Mouse (Mus musculus) lung, embryonic 14.5 days (tissue): ENCODE data around the gene Fbn1. TPM values are rescaled to one million over a fixed set of nuclear protein-coding genes. Genes with fewer than 3 reads are reported as not detected.

ENCODE experiments used
- ATAC-seq: fragments of 200-750 bp; cut with Nextera tagmentation; 2 replicates; pipeline ENCODE4 v1.8.0; 2017; ENCODE audit warnings: mild to moderate bottlenecking, moderate TSS enrichment, moderate library complexity; ENCODE audit not compliant: insufficient read depth
- DNase-seq: peaks from one replicate; pipeline ENCODE4 v3.0.0-alpha.2; 2015
- H3K27ac ChIP-seq: fragments of 300-500 bp; sonication (generic); 2 replicates; pipeline ENCODE4 v1.5.1; 2014; ENCODE audit warnings: low read depth, mild to moderate bottlenecking, moderate library complexity
- H3K27me3 ChIP-seq: fragments of 300-500 bp; sonication (generic); 2 replicates; pipeline ENCODE4 v1.6.1; 2014; ENCODE audit warnings: low read length, control low read depth; ENCODE audit not compliant: insufficient read depth
- H3K36me3 ChIP-seq: fragments of 300-500 bp; sonication (generic); 2 replicates; pipeline ENCODE4 v1.6.1; 2014; ENCODE audit warnings: control low read depth; ENCODE audit not compliant: insufficient read depth
- H3K4me1 ChIP-seq: fragments of 300-500 bp; sonication (generic); 2 replicates; pipeline ENCODE4 v1.6.1; 2014; ENCODE audit warnings: antibody characterized with exemption, control low read depth; ENCODE audit not compliant: insufficient read depth
- H3K4me2 ChIP-seq: fragments of 300-500 bp; sonication (generic); 2 replicates; pipeline ENCODE4 v1.6.1; 2014; ENCODE audit warnings: mild to moderate bottlenecking
- H3K4me3 ChIP-seq: fragments of 300-500 bp; sonication (generic); 2 replicates; pipeline ENCODE4 v1.5.1; 2014; ENCODE audit warnings: low read depth, low read length
- H3K9ac ChIP-seq: fragments of 300-500 bp; sonication (generic); 2 replicates; pipeline ENCODE4 v1.6.1; 2014
- H3K9me3 ChIP-seq: fragments of 300-500 bp; sonication (generic); 2 replicates; pipeline ENCODE4 v1.6.1; 2016; ENCODE audit warnings: low read depth, low read length, control low read depth
- CTCF ChIP-seq: IDR thresholded peaks from 2 replicates; pipeline ENCODE4 v1.5.1; 2016; ENCODE audit warnings: antibody characterized with exemption, low read depth
- WGBS: fragments of 180-500 bp; shearing (Covaris S2); extraction: QIAGEN DNeasy Blood & Tissue Kit; methylation state at CpG from one replicate; pipeline ENCODE4 v1.1.7; 2014; 5-methylcytosine and 5-hydroxymethylcytosine counted together
- polyA plus RNA-seq: library from polyadenylated mRNA; unstranded; fragments of >200 nt; fragmentation: Nextera tagmentation; extraction: Ambion mirVana; gene quantifications from 2 replicates; pipeline ENCODE4 v1.2.1, GENCODE M21; 2014

The Fbn1 gene
- polyA plus RNA-seq, 1 experiment from 2014 or later: 53.1 TPM

DNA sequence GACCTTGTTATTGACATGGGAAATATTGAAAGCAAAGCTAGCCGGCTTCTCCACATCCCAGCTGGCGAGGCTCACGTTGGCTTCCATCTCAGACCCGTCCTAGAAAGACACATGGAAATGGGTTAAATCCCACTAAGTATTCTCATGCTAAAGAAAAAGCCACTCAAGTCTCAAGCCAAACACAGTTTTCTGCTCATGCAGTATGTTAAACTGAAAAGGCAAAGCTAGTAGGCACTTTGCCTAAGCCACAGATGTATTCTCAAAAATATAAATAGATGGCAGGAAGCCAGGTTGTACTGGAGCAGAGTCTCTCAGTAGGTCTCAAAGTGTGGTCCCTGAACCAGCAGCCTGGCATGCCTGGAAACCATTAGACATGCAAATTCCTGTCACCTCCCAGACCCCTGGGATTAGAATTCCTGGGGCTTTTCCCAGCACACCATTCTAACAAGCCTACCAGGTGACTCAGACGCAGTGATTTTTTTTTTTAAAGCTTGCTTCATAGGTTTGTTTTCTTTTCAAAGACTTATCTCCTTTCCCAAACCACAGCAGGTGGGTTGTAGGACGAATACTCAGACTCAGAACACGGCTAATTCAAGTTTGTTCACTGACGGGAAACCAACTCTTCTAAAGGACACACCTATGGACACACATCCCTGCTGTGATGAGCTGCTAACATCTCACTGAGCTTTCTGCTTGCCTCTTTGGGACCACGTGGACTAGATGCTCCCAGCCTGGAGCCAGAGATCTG, 205.7 kb downstream of the Fbn1 start:
- DNase-seq (no peak), ATAC-seq (no peak)
- Histone ChIP-seq H3K4me3 (no peak overlapping the region), H3K36me3 (peaks cover 40% of the 10 kb centered on the region; the same call in 1 of the 2 replicates), H3K9me3 (no peaks in the 10 kb centered on the region), H3K27me3 (no peaks in the 10 kb centered on the region), H3K27ac (no peak overlapping the region), H3K4me1 (no peaks in the 10 kb centered on the region), H3K9ac (no peak overlapping the region), H3K4me2 (no peak overlapping the region)
- no peak for TF ChIP-seq CTCF
- WGBS: 62% methylated on average over 9 of the region's 9 CpGs

DNA sequence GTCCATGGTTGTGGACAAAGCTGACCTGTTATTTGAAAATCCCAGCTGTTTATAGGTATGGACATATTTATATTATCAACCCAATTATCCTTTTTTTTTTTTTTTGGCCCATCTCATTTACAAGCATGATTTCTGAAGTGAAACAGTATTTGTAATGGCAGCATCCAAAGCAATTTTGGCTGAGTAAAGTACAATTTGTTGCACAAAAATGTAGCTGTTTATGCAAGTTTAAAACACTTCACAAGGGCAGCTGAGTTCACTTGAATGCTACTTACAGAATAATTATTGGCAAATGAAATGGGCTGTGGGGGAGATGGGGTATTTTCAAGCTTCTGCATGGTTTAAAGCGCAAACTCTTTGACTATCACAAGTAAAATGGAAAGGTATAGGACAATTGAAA, 209.0 kb downstream of the Fbn1 start:
- 88% methylated on average over 1 of the region's 1 CpGs for WGBS
- no peak for ATAC-seq

DNA sequence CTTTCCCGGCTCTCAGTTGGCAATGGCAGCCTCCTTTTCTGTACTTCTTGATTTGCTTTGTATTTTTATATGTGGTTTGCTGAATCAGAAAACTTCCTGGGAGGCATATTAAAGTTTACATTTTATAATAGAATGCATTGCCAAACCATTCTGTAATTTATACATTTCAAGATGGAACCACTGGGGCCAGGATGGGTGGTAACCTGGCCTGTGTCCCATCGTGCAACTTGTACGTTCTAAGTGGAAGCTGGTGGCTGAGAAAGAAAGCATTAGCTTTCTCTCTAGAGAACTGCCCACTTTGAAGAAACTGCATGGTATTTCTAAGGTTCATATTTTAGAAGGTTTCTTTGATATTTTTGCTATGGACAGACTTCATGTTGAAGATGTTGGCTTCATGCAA, 212.3 kb downstream of the Fbn1 start:
- ATAC-seq (no peak), DNase-seq (peak; percentile 58)
- Histone ChIP-seq H3K4me2 (no peak overlapping the region), H3K9ac (no peak overlapping the region), H3K27me3 (no peaks in the 10 kb centered on the region), H3K36me3 (peaks cover 3% of the 10 kb centered on the region; the same call in 1 of the 2 replicates), H3K4me1 (no peaks in the 10 kb centered on the region), H3K9me3 (no peaks in the 10 kb centered on the region), H3K4me3 (no peak overlapping the region), H3K27ac (no peak overlapping the region)
- no peak for TF ChIP-seq CTCF
- WGBS: 60% methylated on average over 3 of the region's 3 CpGs

More for the DNA sequence above, 209.0 kb downstream of the Fbn1 start:
- H3K27me3 ChIP-seq: no peaks in the 10 kb centered on the region
- H3K4me3 ChIP-seq: no peak overlapping the region
- no peak for TF ChIP-seq CTCF
- no peak overlapping the region for H3K4me2 ChIP-seq
- peaks cover 27% of the 10 kb centered on the region; the same call in 1 of the 2 replicates for H3K36me3 ChIP-seq
- no peaks in the 10 kb centered on the region for H3K9me3 ChIP-seq
- no peaks in the 10 kb centered on the region for H3K4me1 ChIP-seq
- no peak overlapping the region for H3K9ac ChIP-seq
- no peak overlapping the region for H3K27ac ChIP-seq
- peak; percentile 55 for DNase-seq

DNA sequence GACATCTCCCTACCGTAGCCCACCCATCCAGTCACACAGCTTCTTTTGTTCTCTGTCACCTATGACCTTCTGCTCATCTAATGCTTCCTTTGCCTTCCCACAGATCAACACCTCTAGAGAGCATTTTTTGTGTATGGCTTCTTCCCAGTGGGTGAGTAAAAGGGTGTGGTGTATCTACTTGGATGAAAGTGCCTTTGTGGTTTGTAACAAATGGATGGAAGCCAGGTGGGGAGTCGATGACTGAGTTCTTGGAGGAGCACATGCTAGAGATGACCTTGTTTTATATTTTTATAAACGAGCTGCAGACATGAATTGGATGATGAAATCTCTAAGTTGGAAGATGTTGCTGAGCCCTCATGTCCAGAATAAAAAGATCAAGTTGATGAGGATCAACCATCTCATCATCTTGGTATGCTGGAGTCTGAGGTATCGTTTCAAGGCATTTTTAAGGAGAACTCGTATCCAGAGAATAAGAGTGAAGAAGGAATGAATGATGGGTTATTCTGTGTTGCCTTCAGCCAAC, 213.8 kb downstream of the Fbn1 start:
- no peak for DNase-seq
- no peak overlapping the region for H3K9ac ChIP-seq
- 74% methylated on average over 5 of the region's 5 CpGs for WGBS
- no peak for ATAC-seq
- H3K4me1 ChIP-seq: no peaks in the 10 kb centered on the region
- no peak overlapping the region for H3K4me3 ChIP-seq
- no peaks in the 10 kb centered on the region for H3K36me3 ChIP-seq
- TF ChIP-seq CTCF: no peak
- no peaks in the 10 kb centered on the region for H3K9me3 ChIP-seq
- no peaks in the 10 kb centered on the region for H3K27me3 ChIP-seq
- H3K4me2 ChIP-seq: no peak overlapping the region
- no peak overlapping the region for H3K27ac ChIP-seq

DNA sequence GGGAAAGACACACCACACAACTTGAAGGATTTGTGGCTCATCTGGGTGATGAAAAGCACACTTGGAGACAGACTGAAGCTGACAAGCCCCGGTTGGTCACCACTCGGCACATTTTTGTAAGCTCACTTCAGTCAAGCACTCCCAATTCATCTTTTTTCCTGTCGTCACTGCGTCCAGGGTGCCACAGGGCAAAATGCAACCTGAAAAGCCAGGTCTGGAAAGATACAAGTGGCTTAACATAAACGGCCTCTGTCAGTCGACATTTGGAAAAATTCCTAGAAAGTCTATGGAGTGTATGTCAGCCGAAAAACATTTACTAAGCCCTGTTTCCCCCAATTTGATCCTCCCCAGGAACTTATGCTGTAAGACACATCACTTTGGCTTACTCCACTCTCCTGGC, 215.2 kb downstream of the Fbn1 start:
- TF ChIP-seq CTCF: no peak
- Histone ChIP-seq H3K4me1 (no peaks in the 10 kb centered on the region), H3K4me2 (no peak overlapping the region), H3K36me3 (no peaks in the 10 kb centered on the region), H3K27ac (no peak overlapping the region), H3K27me3 (no peaks in the 10 kb centered on the region), H3K9me3 (no peaks in the 10 kb centered on the region), H3K9ac (no peak overlapping the region), H3K4me3 (no peak overlapping the region)
- DNase-seq: no peak
- no peak for ATAC-seq
- WGBS: 38% methylated on average over 7 of the region's 7 CpGs

DNA sequence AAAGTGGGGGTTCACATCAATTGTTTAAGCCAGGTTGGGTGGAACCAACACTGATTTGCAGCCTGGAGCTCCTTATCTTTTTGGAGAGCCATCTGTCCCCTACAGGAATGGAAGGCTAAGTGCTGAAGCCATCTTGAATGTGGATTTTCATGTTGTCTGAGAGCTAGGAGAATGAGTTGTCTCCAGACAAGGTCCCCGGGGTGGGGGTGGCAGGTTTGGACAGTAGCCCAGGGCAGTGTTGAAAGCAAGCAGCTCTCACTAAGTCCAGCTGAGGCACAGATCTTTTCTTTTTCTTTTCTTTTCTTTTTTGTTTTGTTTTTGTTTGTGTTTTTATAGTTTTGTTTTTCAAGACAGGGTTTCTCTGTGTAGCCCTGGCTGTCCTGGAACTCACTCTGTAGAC, 216.7 kb downstream of the Fbn1 start:
- H3K9ac ChIP-seq: no peak overlapping the region
- no peak overlapping the region for H3K4me2 ChIP-seq
- no peak for TF ChIP-seq CTCF
- H3K9me3 ChIP-seq: no peaks in the 10 kb centered on the region
- H3K4me3 ChIP-seq: no peak overlapping the region
- no peaks in the 10 kb centered on the region for H3K27me3 ChIP-seq
- H3K4me1 ChIP-seq: no peaks in the 10 kb centered on the region
- no peaks in the 10 kb centered on the region for H3K36me3 ChIP-seq
- no peak for DNase-seq
- WGBS: 63% methylated on average over 1 of the region's 1 CpGs
- H3K27ac ChIP-seq: no peak overlapping the region
- no peak for ATAC-seq

DNA sequence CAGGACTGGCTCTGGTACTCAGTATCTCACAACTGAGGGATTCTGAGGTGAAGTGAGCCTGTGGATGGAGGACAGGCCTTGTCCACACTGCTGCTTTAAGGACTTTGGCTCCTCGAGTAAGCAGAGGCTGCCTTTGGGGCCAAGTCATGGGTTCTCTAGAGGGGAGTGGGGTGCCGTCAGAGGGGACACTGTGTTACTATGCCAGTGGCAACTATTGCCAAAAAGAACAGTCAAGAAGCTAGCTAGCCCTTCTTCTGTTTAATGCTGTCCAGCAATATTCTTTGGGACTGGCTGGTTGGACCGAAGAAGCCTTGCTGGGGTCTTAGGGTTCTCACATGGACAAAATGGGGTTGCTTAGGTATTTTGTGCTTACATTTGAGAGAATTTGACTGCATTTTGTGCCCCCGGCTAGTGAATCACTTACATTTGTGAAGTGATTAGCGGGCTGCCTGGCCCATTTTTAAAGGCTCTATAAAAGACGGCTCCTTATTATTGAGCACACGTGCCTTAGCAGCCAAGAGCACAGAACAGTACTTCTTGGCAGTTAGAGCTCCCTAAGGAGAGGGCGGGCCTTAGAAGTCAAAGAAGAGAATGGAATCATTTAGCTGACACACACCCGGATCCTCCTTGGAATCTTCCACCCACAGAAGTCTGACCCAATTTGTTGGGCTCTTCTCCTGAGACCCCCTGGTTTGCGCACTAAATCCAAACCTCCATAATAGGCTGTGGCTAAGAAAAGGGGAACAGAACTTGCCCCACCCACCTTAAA, 217.4 kb downstream of the Fbn1 start:
- Histone ChIP-seq H3K4me1 (no peaks in the 10 kb centered on the region), H3K9me3 (no peaks in the 10 kb centered on the region), H3K36me3 (no peaks in the 10 kb centered on the region), H3K4me2 (no peak overlapping the region), H3K27ac (no peak overlapping the region), H3K9ac (no peak overlapping the region), H3K27me3 (no peaks in the 10 kb centered on the region), H3K4me3 (no peak overlapping the region)
- no peak for DNase-seq
- no peak for TF ChIP-seq CTCF
- WGBS: 81% methylated on average over 10 of the region's 10 CpGs
- ATAC-seq: no peak
